Mouse (Mus musculus): Measurements from ENCODE around the gene Zmym1.
"Not testable (repeated sequence)": the region's sequence is repeated elsewhere in the genome, so short reads cannot be mapped to it uniquely, and the experiment has no call there.

Zmym1 gene

DNA sequence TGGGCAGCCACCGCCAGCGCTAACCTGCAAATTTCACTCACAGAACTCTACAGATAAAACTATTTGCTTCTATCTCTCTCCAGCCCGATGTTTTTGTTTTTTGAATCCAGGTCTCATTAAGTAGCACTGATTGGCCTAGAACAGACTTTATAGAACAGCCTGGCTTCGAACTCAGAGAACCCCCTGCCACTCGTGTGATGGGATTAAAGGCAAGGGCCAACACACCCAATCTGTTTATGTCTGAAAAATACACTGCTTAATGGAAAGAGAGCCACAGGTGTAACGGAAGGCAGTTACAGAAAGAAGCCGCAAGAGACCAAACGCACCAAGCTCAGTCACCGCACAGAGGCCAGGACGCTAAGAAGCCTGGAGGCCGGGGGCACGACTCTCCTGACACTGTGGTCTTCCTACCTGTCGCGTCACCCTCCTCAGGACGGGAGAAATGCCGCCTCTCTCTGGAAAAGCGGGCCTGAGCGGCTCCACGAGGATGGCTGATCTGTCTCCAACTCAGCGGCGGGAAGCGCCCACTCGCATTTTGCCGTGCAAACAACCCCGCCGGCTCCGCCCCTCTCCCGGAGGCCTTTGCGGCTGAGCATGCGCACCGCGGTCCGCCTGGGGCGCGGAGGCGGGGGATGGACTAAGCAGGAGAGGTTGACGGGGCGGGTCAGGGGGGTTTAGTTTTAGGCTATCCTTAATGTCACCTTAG is at the start of gene Zmym1:
Gene Zmym1 (minus strand): TSS at position 568 of the 706 bp plus-strand sequence.
- peak; percentile 91 for DNase-seq (ENCODE audit: low spot score)

DNA sequence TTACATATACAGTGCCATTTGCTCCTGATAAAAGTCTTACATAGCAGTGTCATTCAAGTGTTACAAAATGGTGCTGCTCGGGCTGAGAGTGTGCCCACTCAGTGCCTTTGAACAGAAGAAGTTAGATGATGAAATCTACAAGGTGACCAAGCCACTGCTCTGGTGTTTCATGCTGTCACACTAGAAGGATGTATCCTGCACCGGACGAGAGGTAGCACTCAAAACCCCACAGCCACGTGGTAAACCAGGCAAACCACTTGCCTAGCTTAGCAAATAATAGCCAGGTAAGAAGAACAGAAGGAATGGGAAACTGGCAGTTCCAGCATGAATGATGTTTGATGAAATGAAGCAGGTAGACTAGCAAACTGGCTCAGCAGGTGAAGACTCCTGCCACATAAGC is 49.6 kb upstream of the Zmym1 start:
- no peak for DNase-seq (ENCODE audit: low spot score)

DNA sequence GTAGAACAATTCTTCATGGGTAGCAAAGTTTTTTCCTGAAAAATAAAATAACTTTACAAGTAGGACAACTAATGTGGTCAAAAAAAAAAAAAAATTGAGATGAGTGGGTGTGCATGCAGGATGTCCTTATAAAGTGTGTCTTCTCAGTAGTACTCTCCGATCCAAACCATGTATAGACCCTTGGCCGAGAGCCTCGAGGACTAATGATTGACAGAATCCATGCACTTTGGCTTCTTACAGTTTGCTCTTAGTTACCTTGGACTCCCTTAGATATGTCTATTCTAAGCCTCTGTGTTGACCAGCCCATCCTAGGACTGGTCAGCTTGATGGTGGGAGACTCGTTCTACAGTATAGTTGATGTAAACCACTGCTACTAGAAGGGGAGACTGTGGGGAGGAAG is 46.6 kb upstream of the Zmym1 start:
- no peak for DNase-seq (ENCODE audit: low spot score)

DNA sequence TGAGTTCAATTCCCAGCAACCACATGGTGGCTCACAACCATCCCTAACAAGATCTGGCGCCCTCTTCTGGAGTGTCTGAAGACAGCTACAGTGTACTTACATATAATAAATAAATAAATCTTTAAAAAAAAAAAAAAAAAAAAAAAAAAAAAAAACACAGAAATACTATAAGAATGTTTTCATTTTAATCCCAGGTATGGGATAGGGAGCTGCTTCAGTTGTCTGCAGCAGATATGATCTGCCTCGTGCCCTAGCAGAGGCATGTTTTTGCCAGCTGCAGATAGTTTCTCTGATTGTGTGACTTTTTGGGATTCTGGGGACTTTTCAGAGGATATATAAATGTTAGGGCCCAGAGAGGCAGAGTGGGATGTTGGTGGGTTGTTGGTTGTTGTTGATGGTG is 38.6 kb upstream of the Zmym1 start:
- DNase-seq (ENCODE audit: low spot score): not testable (repeated sequence)

DNA sequence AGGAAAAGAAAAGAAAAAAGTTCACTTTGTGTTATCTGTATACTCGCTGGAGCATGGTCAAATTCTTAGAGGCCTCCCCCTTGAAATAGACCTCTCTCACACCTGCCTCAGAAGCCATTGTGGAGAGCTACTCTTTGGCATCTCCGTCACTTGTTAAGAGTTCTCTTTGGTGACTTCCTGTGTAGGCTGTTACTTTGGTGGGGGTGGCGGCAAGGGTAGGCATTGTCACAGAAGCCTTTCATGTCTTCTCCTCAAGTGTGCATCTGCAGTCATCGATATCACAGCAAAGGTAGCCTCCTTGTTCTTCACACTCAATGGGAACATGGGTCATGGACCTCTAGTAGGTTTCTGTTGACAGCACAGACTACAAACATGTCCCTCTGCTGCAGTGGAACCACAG is 34.1 kb upstream of the Zmym1 start:
- no peak for DNase-seq (ENCODE audit: low spot score)

DNA sequence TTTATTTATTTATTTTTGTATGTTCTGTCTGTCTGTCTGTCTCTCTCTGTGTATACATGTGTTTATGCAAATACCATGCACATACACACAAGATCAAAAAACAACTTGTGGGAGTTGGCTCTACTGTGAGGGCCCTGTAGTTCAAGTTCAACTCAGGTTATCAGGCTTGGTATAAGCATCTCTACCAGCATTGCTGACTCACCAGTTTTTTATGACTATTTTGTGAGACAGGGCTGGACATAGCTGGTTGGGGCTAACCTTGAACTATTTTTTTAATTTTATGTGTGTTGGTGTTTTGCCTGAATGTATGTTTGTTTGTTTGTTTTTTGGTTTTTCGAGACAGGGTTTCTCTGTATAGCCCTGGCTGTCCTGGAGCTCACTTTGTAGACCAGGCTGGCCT is 30.2 kb upstream of the Zmym1 start:
- no peak for DNase-seq (ENCODE audit: low spot score)

DNA sequence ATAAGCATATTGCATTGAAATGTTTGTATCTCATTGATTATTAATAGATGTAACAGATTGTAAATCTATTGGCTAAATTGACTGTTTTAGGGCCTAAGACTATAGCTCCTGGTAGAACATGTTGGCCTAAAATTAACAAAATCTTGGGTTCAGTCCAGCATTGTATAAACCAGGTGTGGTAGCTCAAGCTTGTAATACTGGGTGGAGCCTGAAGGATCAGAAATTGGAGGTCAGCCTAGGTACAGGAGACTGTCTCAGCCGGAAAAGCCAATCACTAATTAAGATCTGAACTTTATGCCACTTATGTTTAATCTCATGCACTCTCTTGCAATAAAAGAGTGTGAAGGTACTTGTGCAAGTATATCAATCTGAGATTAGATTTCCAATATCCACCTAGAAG is 24.8 kb upstream of the Zmym1 start:
- no peak for DNase-seq (ENCODE audit: low spot score)

DNA sequence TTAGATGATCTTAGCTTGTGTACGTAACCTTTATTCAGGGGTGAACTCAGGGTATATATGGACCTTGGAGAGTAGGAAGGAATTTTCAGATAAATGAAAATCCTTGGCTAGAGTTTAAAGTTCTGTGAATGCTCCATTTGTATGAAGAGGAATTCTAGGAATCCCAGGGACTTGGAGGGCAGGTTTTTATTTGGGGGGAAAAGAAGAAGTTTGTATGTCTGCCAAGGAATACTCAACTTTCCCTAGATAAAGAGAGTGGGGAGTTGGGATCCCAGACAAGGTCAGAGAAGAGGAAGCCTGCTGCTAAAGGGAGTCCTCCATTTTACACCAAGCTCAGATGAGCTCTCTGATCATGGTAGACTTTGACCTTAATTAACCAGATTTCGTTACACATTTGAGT is 22.2 kb upstream of the Zmym1 start:
- DNase-seq (ENCODE audit: low spot score): no peak

DNA sequence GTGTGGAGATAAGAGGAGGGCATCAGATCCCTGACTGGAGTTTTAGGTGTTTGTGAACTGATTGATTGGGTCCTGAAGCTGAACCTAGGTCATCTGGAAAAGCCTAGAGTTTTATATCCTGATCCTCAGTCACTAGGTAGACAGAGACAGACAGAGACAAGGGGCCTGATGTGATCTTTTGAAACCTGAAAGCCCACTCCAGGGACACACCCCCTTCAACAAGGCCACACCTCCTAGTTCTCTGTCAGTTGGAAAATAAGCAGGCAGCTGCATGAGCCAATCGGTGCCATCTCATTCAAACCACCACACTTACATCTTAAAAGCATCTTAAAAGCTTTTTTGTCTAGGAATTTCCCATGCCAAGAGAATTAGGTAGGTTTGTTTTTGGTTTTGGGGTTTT is 19.9 kb upstream of the Zmym1 start:
- no peak for DNase-seq (ENCODE audit: low spot score)

DNA sequence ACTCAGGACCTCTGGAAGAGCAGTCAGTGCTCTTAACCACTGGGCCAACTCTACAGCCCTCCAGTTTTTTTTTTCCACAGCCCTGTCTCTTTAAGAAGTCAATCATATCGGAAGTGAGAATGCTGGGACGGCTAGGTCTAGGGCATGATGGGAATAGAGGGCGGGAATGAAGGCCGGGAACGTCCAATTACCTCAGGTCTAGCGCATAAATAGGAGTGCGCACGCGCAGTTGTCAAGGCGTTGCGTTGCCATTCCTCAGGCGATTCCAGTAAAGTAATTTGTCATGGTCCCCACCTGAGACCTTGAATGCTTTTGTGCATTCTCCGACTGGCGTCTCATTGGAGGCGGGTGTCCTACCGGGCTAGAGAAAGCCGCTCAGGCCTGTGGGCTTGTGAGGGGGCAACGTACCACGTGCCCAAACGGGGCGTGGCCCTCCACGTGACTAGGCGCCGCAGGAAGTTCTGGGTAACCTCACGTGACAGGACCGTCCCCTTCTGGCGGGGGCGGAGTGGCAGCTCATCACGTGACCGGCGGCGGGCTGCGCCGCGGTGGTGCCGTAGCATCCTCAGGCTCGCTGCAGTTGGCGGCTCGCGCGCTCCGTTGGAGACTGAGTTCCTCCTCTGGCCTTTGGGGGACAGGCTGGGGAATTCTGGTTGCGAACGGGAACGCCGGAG is 16.1 kb upstream of the Zmym1 start, which contains the start of gene Zmym6:
Gene Zmym6 (plus strand): TSS at position 509 of the 674 bp plus-strand sequence.
- DNase-seq (ENCODE audit: low spot score): peak; percentile 96

DNA sequence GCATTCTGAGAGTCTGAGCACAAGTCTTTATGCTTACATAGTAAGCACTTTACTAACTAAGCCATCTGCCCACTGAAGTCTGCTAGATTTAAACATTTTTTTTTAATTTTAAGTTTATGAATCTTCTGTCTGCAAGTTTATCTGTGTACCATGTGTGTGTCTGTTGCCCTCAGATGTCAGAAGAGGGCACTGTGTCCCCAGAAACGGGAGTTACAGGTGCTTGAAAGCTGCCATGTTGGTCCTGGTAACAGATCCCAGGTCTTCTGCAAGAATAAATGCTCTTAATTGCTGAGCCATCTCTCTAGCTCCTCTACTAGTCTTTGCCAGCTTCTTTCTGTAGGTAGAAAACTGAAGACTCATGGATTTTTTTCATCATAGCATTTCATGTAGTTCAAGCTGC is 14.0 kb upstream of the Zmym1 start:
- DNase-seq (ENCODE audit: low spot score): no peak

DNA sequence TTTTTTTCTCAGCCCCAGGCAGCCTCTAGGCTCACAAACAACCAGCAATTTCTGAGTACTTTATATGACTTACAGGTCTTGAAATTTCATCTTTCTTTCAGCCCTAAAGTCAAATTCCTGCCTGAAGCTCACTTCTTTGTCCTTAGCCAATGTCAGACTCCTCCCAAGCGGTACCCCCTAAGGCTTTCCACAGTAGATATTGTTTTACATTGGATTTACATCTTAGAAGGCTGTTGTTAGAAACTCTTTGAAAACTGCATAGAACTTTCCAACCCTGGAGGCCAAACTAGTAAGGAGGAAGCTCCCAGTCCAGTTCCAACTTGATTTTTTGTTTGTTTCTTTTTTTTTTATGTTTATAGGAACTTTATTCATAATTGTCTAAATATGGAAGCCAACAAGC is 3.1 kb upstream of the Zmym1 start:
- no peak for DNase-seq (ENCODE audit: low spot score)

DNA sequence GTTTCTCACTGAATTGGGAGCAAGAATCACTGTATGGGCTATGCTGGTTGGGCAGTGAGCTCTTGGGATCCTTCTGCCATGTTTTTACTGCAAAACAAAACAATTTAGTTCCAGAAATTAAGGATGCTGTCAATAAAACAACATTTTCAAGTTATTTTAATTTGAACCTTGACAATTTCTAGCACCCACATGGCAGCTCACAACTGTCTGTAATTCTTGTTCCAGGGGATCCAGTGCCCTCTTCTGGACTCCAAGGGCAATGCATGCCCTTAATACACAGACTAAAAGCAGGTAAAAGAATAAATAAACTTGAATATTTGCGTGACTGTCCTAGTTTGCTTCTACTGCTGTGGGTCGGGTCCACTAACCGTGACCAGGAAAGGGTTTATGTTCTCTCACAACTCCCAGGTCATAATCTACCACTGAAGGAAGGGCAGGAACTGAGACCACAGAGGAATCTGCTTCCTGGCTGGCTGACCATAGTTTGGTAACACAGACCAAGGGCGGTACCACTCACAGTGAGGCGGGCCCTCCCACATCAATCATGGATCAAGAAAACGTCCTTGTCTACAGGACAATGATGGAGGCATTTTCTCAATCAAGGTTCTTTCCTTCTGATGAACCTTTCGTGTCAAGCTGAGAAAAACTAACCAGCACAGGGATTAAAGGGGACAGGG is 6.3 kb downstream of the Zmym1 start:
- no peak for DNase-seq (ENCODE audit: low spot score)

DNA sequence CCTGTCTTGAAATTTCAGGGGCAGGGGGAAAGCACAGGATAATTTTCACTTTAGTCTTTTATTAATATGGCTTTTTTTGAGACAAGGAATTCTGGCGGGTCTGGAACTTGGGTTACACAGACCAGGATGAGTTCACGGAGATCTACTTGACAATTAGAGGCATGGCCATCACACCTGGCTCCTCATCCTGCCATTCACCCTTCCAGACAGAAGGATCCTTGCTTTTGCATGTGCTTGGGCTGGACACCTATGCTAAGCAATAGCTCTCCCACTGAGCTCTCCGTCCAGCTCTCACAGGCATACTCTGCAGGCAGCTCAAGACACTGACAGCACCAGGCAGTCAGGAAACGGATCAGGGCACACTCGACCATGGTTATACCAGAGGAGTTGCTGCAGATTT is 7.9 kb downstream of the Zmym1 start:
- DNase-seq (ENCODE audit: low spot score): no peak

DNA sequence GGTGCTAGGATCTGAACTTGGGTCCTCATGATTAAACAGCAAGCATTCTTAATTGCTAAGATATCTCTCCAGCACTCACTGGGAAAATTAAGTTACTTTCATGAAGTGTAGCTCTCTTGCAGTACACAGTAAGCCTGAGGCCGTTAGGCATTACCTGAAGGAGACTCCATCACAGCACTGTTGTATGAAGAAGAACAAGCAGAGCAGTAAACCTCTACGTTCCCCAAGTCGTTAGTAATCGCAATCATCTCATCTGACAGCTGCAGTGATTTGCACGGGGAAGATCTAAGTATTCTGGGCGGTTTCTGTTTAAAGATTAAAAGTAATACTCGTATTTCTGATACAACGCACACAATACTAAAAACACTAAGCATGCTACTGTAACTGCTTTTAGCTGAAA is 9.8 kb downstream of the Zmym1 start:
- DNase-seq (ENCODE audit: low spot score): no peak

DNA sequence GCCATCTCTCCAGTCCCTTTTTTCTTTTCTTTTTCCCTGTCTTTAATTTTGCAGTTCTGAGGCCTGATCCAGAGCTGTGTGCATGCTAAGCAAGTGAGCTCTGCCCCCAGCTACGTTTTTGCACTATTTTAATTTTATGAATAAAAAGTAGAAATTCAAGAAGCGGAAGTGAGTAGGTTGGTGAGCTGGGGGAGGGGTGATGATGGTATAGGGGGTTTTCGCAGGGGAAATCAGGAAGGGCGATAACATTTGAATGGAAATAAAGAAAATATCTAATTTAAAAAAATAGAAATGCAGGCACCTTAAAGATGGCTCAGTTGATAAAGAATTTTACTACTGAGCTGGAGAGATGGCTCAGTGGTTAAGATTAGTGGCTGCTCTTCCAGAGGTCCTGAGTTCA is 17.4 kb downstream of the Zmym1 start:
- no peak for DNase-seq (ENCODE audit: low spot score)

DNA sequence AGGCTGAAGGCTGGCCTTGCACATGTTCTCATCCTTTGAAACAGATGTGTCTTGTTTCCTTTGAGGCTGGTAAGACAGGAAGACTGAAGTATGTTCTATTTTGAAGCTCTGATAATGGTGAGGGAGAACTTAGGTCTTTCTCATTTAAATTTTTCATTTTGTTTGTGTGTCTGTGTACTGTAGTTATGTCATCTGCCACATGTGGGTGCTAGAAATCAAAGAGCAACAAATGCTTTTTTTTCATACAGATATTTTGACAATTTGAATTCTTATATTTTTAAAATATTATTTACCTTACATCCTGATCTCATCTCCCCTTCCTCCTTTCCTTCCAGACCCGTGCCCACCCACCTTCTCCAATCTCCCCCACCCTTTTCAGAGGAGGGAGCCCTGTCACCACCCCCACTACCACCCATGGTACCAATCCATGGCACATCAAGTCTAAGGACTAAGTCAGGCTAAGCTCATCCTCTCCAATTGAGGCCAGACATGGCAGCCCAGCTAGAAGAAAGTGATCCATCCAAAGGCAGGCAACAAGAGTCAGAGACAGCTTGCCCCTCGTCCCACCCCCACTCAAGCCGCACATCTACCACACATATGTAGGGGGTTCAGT is 21.0 kb downstream of the Zmym1 start:
- no peak for DNase-seq (ENCODE audit: low spot score)

DNA sequence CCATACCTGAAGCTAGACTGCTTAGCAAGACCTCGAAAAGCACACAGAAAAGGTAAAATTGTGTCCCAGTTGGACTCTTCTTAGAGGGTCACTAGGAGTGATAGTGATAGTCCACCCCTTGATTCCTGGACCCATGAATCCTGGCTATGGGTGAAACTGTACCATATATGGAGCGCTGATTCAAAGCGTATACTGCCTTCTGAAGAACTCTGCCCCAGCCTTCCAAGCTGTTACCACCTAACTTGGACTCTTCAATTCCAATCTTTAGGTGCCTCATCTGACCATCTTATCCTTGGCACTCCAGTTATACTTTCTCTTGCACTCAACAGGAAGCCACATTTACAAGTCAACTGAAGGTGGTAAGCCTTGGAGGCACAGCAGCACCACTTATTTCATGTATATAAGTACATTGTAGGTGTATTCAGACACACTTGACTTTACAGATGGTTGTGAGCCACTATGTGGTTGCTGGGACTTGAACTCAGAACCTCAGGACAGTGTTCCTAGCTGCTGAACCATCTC is 22.1 kb downstream of the Zmym1 start:
- DNase-seq (ENCODE audit: low spot score): no peak

DNA sequence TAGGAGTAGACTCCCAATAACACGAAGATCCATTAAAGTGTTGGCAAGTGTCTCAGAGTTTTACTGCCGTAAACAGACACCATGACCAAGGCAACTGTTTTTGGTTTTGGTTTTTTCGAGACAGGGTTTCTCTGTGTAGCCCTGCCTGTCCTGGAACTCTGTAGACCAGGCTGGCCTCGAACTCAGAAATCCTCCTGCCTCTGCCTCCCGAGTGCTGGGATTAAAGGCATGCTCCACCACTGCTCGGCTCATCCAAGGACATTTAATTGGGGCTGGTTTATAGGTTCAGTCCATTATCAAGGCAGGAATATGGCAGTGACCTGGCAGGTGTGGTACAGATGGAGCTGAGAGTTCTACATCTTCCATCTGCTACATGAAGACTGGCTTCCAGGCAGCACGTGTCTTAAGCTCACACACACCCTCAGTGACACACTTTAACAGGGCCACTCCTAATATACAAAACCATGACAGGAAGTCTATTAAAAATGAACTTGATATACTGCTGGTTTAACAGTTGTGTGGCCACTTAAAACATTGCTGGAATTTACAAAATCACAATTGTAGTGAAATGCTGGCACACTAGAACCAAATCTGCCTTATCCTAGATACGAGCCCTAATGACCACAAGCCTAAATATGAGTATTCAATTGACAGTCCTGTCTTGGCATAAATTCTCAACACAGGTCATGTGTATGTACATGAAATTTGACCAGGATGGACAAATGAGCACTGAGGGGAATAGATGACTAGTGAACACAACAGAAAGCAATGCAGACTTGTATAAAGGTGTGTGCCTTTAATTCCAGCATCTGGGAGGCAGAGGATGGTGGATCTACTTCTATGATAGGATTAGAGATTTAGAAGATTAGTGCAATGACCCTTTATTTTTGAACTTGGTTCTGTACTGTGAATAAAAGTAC is 22.8 kb downstream of the Zmym1 start:
- no peak for DNase-seq (ENCODE audit: low spot score)

DNA sequence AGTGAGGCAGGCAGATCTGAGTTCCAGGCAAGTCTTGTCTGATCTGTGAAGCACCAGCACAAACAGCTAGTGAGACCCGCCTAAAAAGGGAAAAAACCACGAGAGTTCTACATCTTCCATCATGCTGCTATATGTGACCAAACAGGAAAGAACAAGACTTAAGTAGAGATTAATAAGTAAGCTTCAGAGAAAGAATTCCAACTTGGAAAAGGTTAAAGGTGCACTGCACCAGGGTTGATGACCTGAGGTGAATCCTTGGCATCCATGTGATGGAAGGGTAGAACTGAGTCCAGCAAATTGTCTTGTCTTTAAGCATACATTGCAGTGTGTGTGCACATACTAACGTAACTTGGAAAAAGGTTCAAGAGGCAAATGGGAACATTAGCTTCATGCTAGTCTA is 23.8 kb downstream of the Zmym1 start:
- no peak for DNase-seq (ENCODE audit: low spot score)

Measured in testis, postnatal 14 days (tissue).